In genomic region chr6:140444147-140444546, GRCm38 (mm10) we compare ENCODE assay signal across 17 mouse cellular contexts. TPM values are rescaled to one million over a fixed set of nuclear protein-coding genes. Genes with fewer than 3 reads are reported as not detected.
DNase-seq lines count a peak whose midpoint lies in the region; ATAC-seq lines count a peak whose summit lies in the region.
"Had no signal": no experiment of that assay in that cellular context is flagged by ENCODE, and none has a peak within 500 bp of the region (broad histone marks: within the 10 kb centered on the region; RNA-seq: fewer than 3 reads in every experiment).

No protein-coding gene starts in this region.

- WGBS in forebrain, embryonic 14.5 days = 62% methylated on average over 7 of the region's 7 CpGs
- 60% methylated on average over 7 of the region's 7 CpGs for WGBS in forebrain, embryonic 16.5 days
- 65% methylated on average over 7 of the region's 7 CpGs for WGBS in hindbrain, embryonic 15.5 days
- WGBS in hindbrain, embryonic 10.5 days = 65% methylated on average over 7 of the region's 7 CpGs
- WGBS in midbrain, embryonic 15.5 days = 58% methylated on average over 7 of the region's 7 CpGs
- WGBS in midbrain, embryonic 14.5 days = 57% methylated on average over 7 of the region's 7 CpGs

- H3K27me3 ChIP-seq in forebrain, embryonic 14.5 days (replicated peaks; ENCODE audit: control insufficient read depth, insufficient read depth, low read length) = no peaks in the 10 kb centered on the region
- no peaks in the 10 kb centered on the region for H3K27me3 ChIP-seq in forebrain, embryonic 16.5 days (replicated peaks; ENCODE audit: control insufficient read depth, insufficient read depth, low read length)
- H3K27me3 ChIP-seq in hindbrain, embryonic 15.5 days = no peaks in the 10 kb centered on the region
- H3K27me3 ChIP-seq in hindbrain, embryonic 10.5 days (ENCODE audit: insufficient read depth, poor library complexity, severe bottlenecking) = no peaks in the 10 kb centered on the region
- H3K27me3 ChIP-seq in midbrain, embryonic 15.5 days (replicated peaks) = no peaks in the 10 kb centered on the region
- H3K27me3 ChIP-seq in midbrain, embryonic 14.5 days (ENCODE audit: control insufficient read depth, insufficient read depth, low read length) = no peaks in the 10 kb centered on the region
- H3K27me3 ChIP-seq: embryonic facial prominence, embryonic 13.5 days; heart, embryonic 12.5 days; hindbrain, embryonic 13.5 days had no signal

- ATAC-seq in forebrain, embryonic 14.5 days = peak; percentile 19; the same call in 1 of the 2 replicates
- no peak for ATAC-seq in forebrain, embryonic 16.5 days
- ATAC-seq in hindbrain, embryonic 15.5 days (ENCODE audit: low FRiP score, low read depth) = peak; percentile 51; the same call in 1 of the 2 replicates
- ATAC-seq in midbrain, embryonic 15.5 days (replicated peaks) = 0 out of 2 replicates have a peak, but pooled peaks have one; percentile 30
- no peak for ATAC-seq in midbrain, embryonic 14.5 days (ENCODE audit: low FRiP score, low TSS enrichment)

- DNase-seq in forebrain, embryonic 14.5 days (ENCODE audit: low spot score) = no peak
- no peak for DNase-seq in hindbrain, embryonic 10.5 days (ENCODE audit: low spot score)
- no peak for DNase-seq in midbrain, embryonic 14.5 days
- DNase-seq: adrenal gland, adult 2 months; adrenal gland, postnatal 25 days; cerebellum, adult 18-20 months; cerebellum, adult 9-11 months; cerebellum, postnatal 36 days; gastrocnemius, postnatal 10 days; heart, adult 2 months; heart, postnatal 4 days had no signal

- H3K9ac ChIP-seq in forebrain, embryonic 14.5 days (ENCODE audit: low read length) = no peak overlapping the region
- no peak overlapping the region for H3K9ac ChIP-seq in forebrain, embryonic 16.5 days (replicated peaks; ENCODE audit: low read depth, low read length)
- H3K9ac ChIP-seq in hindbrain, embryonic 15.5 days = no peak overlapping the region
- no peak overlapping the region for H3K9ac ChIP-seq in midbrain, embryonic 15.5 days
- H3K9ac ChIP-seq in midbrain, embryonic 14.5 days (replicated peaks; ENCODE audit: low read length) = no peak overlapping the region
- H3K9ac ChIP-seq: embryonic facial prominence, embryonic 13.5 days; heart, embryonic 12.5 days had no signal

- no peaks in the 10 kb centered on the region for H3K9me3 ChIP-seq in forebrain, embryonic 14.5 days (replicated peaks; ENCODE audit: control insufficient read depth, low read length)
- H3K9me3 ChIP-seq in forebrain, embryonic 16.5 days (ENCODE audit: control insufficient read depth, low read length) = no peaks in the 10 kb centered on the region
- H3K9me3 ChIP-seq in hindbrain, embryonic 15.5 days = no peaks in the 10 kb centered on the region
- no peaks in the 10 kb centered on the region for H3K9me3 ChIP-seq in hindbrain, embryonic 10.5 days
- no peaks in the 10 kb centered on the region for H3K9me3 ChIP-seq in midbrain, embryonic 15.5 days
- no peaks in the 10 kb centered on the region for H3K9me3 ChIP-seq in midbrain, embryonic 14.5 days (ENCODE audit: control insufficient read depth, low read length)
- H3K9me3 ChIP-seq: embryonic facial prominence, embryonic 13.5 days; heart, embryonic 12.5 days; hindbrain, embryonic 13.5 days had no signal

- H3K36me3 ChIP-seq in forebrain, embryonic 14.5 days (ENCODE audit: control insufficient read depth, insufficient read depth, low read length) = no peaks in the 10 kb centered on the region
- no peaks in the 10 kb centered on the region for H3K36me3 ChIP-seq in forebrain, embryonic 16.5 days (ENCODE audit: control insufficient read depth, insufficient read depth)
- no peaks in the 10 kb centered on the region for H3K36me3 ChIP-seq in hindbrain, embryonic 15.5 days
- H3K36me3 ChIP-seq in hindbrain, embryonic 10.5 days = peaks cover 12% of the 10 kb centered on the region
- no peaks in the 10 kb centered on the region for H3K36me3 ChIP-seq in midbrain, embryonic 15.5 days (replicated peaks)
- no peaks in the 10 kb centered on the region for H3K36me3 ChIP-seq in midbrain, embryonic 14.5 days (ENCODE audit: control insufficient read depth, insufficient read depth, low read length)
- H3K36me3 ChIP-seq: heart, embryonic 12.5 days had no signal

- H3K4me2 ChIP-seq in forebrain, embryonic 14.5 days (ENCODE audit: low read length) = no peak overlapping the region
- no peak overlapping the region for H3K4me2 ChIP-seq in forebrain, embryonic 16.5 days (ENCODE audit: low read length)
- no peak overlapping the region for H3K4me2 ChIP-seq in hindbrain, embryonic 15.5 days
- H3K4me2 ChIP-seq in midbrain, embryonic 15.5 days = no peak overlapping the region
- no peak overlapping the region for H3K4me2 ChIP-seq in midbrain, embryonic 14.5 days (ENCODE audit: low read length)
- H3K4me2 ChIP-seq: embryonic facial prominence, embryonic 13.5 days; hindbrain, embryonic 13.5 days had no signal

- H3K4me3 ChIP-seq in forebrain, embryonic 14.5 days (ENCODE audit: low read depth, low read length) = no peak overlapping the region
- no peak overlapping the region for H3K4me3 ChIP-seq in forebrain, embryonic 16.5 days (replicated peaks; ENCODE audit: low read length)
- H3K4me3 ChIP-seq in hindbrain, embryonic 15.5 days = no peak overlapping the region
- H3K4me3 ChIP-seq in hindbrain, embryonic 10.5 days = no peak overlapping the region
- no peak overlapping the region for H3K4me3 ChIP-seq in midbrain, embryonic 15.5 days
- H3K4me3 ChIP-seq in midbrain, embryonic 14.5 days (replicated peaks; ENCODE audit: low read depth, low read length) = no peak overlapping the region
- H3K4me3 ChIP-seq: embryonic facial prominence, embryonic 13.5 days; heart, adult 2 months; heart, embryonic 12.5 days; hindbrain, embryonic 13.5 days had no signal

- H3K27ac ChIP-seq in forebrain, embryonic 14.5 days (ENCODE audit: low read depth, low read length) = no peak overlapping the region
- H3K27ac ChIP-seq in forebrain, embryonic 16.5 days (ENCODE audit: low read length) = no peak overlapping the region
- H3K27ac ChIP-seq in hindbrain, embryonic 15.5 days (replicated peaks) = no peak overlapping the region
- H3K27ac ChIP-seq in hindbrain, embryonic 10.5 days = no peak overlapping the region
- H3K27ac ChIP-seq in midbrain, embryonic 15.5 days = no peak overlapping the region
- H3K27ac ChIP-seq in midbrain, embryonic 14.5 days (replicated peaks; ENCODE audit: low read depth, low read length) = no peak overlapping the region
- H3K27ac ChIP-seq: embryonic facial prominence, embryonic 13.5 days; heart, adult 2 months had no signal

- peaks cover 7% of the 10 kb centered on the region; the same call in 1 of the 2 replicates for H3K4me1 ChIP-seq in forebrain, embryonic 14.5 days (ENCODE audit: control insufficient read depth, insufficient read depth, low read length)
- peaks cover 8% of the 10 kb centered on the region; the same call in 1 of the 2 replicates for H3K4me1 ChIP-seq in forebrain, embryonic 16.5 days (replicated peaks; ENCODE audit: control insufficient read depth, insufficient read depth, low read length)
- peaks cover 19% of the 10 kb centered on the region for H3K4me1 ChIP-seq in hindbrain, embryonic 15.5 days (replicated peaks)
- peaks cover 21% of the 10 kb centered on the region for H3K4me1 ChIP-seq in hindbrain, embryonic 10.5 days (replicated peaks)
- H3K4me1 ChIP-seq in midbrain, embryonic 15.5 days = peaks cover 24% of the 10 kb centered on the region
- peaks cover 13% of the 10 kb centered on the region for H3K4me1 ChIP-seq in midbrain, embryonic 14.5 days (ENCODE audit: control insufficient read depth, insufficient read depth, low read length)

RNA-seq across cellular contexts. Expression of gene Plekha5, which starts 20.3 kb away (rescaled TPM):
- polyA plus RNA-seq in forebrain, embryonic 14.5 days (2014; fragmentation: Nextera tagmentation; extraction: Ambion mirVana) = 26.5 and 27.9 TPM in 2 replicates
- 27.7 and 33.5 TPM in 2 replicates for polyA plus RNA-seq in forebrain, embryonic 16.5 days (2015; fragmentation: Nextera tagmentation; extraction: Ambion mirVana)
- 38.1 and 40.3 TPM in 2 replicates for polyA plus RNA-seq in hindbrain, embryonic 15.5 days (2015; fragmentation: Nextera tagmentation; extraction: Ambion mirVana)
- 35.5 and 43.1 TPM in 2 replicates for polyA plus RNA-seq in hindbrain, embryonic 10.5 days (2016; fragmentation: Nextera tagmentation; extraction: Ambion mirVana)
- polyA plus RNA-seq in midbrain, embryonic 15.5 days (2015; fragmentation: Nextera tagmentation; extraction: Ambion mirVana) = 38.2 and 42.1 TPM in 2 replicates
- polyA plus RNA-seq in midbrain, embryonic 14.5 days (2014; fragmentation: Nextera tagmentation; extraction: Ambion mirVana) = 45.1 and 50.7 TPM in 2 replicates

Comparison
In these comparisons a context has a peak if more than half of its experiments do, and no peak if none do; other contexts are left out.
1. ATAC-seq: peak in forebrain, embryonic 14.5 days (single experiment), hindbrain, embryonic 15.5 days (single experiment) and midbrain, embryonic 15.5 days (single experiment); none in forebrain, embryonic 16.5 days (single experiment) and midbrain, embryonic 14.5 days (single experiment).